Mouse (Mus musculus): ENCODE measurements around the gene Tsnaxip1. TPM values are rescaled to one million over a fixed set of nuclear protein-coding genes. Genes with fewer than 3 reads are reported as not detected.

Tsnaxip1 gene
- polyA plus RNA-seq (2015; fragmentation: Illumina TruSeq; extraction: RNeasy Lipid Tissue Mini Kit (QIAGEN cat#74804); ENCODE audit: low read depth, low replicate concordance), result 0.71 TPM

DNA sequence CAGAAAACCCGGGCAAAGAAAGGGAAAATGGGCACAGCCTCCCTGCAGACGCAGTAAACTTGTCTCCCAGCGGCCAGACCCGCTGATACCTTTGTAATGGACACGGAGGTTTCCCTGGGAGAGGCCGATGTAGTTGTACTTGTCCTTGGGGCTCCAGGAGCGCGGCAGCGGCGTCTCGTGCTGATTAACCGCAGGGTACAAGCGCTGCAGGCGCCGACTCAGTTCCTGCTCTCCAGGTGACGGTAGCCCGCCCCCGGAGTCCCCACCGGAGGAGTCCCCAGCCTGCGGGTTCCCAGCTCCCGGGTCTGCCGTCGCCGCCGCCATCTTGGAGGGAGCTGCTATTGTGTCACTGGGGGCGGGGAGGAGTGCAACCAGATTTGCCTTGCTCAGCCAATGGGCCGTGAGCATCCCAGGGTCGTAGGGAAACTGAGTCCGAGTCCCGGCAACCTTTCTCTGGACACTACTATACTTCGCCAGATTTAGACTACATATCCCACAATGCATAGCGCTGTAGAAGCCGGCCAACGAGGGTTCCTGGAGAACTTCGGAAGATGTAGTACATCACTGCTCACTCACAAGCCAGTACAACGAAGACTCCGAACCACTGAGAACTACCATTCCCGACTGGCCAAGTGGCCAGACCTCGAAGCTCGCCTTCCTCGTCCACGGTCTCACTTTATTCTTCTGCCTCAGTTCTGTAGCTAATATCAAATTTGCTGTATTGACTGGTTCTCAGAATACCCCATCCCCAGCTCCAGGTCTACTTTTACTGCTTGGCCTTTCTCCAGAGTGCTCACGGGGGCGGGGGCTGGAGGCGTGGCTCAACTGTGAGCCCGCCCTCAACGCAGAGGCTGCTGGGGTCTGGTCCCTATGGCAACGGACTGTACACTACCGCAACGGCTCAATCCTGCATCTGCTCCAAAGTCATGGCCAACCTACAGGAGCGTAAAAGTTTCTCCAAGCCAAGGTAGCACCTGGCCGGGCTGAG lies at the start of gene Tsnaxip1, which contains the start of gene Ranbp10:
Tsnaxip1 (plus strand) TSS at position 871 of the 988 bp plus-strand sequence.
Ranbp10 (minus strand) TSS at position 490 of the 988 bp plus-strand sequence.

DNA sequence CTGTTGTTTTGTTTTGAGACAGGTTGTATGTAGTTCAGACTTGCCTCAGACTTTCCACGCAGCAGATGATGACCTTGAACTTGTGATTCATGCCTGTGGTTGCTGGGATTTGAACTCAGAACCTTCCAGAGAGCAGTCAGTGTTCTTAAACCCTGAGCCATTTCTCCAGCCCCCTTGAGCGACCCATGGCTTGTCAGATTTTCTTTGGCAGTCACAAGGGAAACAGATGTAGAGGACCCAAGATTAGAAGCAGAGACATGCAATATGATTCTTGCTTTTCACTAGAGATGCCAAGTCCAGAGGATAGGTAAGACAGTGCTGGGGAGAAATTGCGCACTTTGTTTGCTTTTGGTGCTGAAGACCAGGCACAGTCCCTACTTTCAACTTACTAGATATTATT lies 25.6 kb downstream of the Tsnaxip1 start, which contains the start of gene Cenpt:
Cenpt (minus strand) TSS at position 101 of the 400 bp plus-strand sequence.

DNA sequence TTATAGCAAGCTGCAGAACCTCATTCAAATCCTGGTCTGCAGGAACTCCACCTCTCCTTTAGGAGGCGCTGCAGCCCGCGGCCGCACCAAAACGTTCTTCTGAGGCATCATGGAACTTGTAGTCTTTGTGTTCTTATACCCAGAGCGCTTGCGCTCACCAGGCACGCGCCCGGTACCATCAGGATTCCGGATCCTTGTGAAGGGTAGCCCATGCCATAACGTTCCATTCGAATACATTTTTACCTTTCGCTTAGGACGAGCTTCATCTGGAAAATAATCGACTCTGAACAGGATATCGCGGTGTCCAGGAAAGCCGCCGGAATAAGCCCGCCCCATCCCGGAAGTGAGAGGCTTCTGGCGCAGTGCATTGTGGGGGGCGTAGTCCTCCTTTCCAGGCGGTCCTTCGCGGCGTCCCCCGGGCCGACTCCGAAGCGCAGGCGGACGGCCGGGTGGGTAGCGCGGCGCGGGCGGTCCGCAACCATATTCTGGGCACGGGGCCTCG lies 27.2 kb downstream of the Tsnaxip1 start, which contains the start of gene Thap11:
Thap11 (plus strand) TSS at position 418 of the 502 bp plus-strand sequence.

GRCm38 (mm10) chr8:105860143-105860981 lies 32.8 kb downstream of the Tsnaxip1 start, which contains the start of gene Nutf2:
Nutf2 (plus strand) TSS chr8:105860580.

GRCm38 (mm10) chr8:105880754-105881520 lies 53.4 kb downstream of the Tsnaxip1 start, which contains the start of gene Edc4:
Edc4 (plus strand) TSS chr8:105880881.

DNA sequence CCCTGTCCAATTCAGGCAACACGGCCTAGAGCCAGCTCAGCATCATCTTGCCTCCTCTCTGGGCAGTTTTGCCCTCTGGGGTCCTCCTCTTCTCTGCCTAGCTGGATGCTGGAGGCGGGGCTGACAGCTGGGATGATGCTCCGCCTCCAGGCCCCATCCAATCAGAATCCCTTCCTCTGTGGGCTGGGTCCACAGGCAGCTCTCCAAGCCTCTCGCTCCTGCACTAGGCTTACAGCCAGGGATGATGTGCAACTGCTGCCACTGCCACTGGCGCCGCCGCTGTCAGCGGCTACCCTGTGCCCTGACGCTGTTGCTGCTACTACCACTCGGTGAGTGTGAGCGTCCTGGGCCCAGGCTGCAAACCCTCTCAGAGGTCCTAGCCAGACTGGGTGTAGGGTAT lies 65.8 kb downstream of the Tsnaxip1 start, which contains the start of gene Nrn1l:
Nrn1l (plus strand) TSS at position 229 of the 400 bp plus-strand sequence.

Other genes starting within 250 kb of the Tsnaxip1 start
- gene Ripor1, start 222.5 kb upstream of the Tsnaxip1 start, polyA plus RNA-seq (2015; fragmentation: Illumina TruSeq; extraction: RNeasy Lipid Tissue Mini Kit (QIAGEN cat#74804); ENCODE audit: low read depth, low replicate concordance), result 42.2 TPM
- gene Ctcf, start 191.2 kb upstream of the Tsnaxip1 start, polyA plus RNA-seq (2015; fragmentation: Illumina TruSeq; extraction: RNeasy Lipid Tissue Mini Kit (QIAGEN cat#74804); ENCODE audit: low read depth, low replicate concordance), result 56.7 TPM
- gene Agrp, start 190.3 kb upstream of the Tsnaxip1 start, polyA plus RNA-seq (2015; fragmentation: Illumina TruSeq; extraction: RNeasy Lipid Tissue Mini Kit (QIAGEN cat#74804); ENCODE audit: low read depth, low replicate concordance), result not detected
- 42.3 TPM for gene Carmil2, start 141.5 kb upstream of the Tsnaxip1 start, polyA plus RNA-seq (2015; fragmentation: Illumina TruSeq; extraction: RNeasy Lipid Tissue Mini Kit (QIAGEN cat#74804); ENCODE audit: low read depth, low replicate concordance)
- gene Acd, start 126.6 kb upstream of the Tsnaxip1 start, polyA plus RNA-seq (2015; fragmentation: Illumina TruSeq; extraction: RNeasy Lipid Tissue Mini Kit (QIAGEN cat#74804); ENCODE audit: low read depth, low replicate concordance), result 44.3 TPM
- gene Pard6a, start 126.6 kb upstream of the Tsnaxip1 start, polyA plus RNA-seq (2015; fragmentation: Illumina TruSeq; extraction: RNeasy Lipid Tissue Mini Kit (QIAGEN cat#74804); ENCODE audit: low read depth, low replicate concordance), result 53.7 TPM
- not detected for gene 4933405L10Rik, start 120.1 kb upstream of the Tsnaxip1 start, polyA plus RNA-seq (2015; fragmentation: Illumina TruSeq; extraction: RNeasy Lipid Tissue Mini Kit (QIAGEN cat#74804); ENCODE audit: low read depth, low replicate concordance)
- 10.3 TPM for gene Enkd1, start 119.5 kb upstream of the Tsnaxip1 start, polyA plus RNA-seq (2015; fragmentation: Illumina TruSeq; extraction: RNeasy Lipid Tissue Mini Kit (QIAGEN cat#74804); ENCODE audit: low read depth, low replicate concordance)
- 22.9 TPM for gene Gfod2, start 69.1 kb upstream of the Tsnaxip1 start, polyA plus RNA-seq (2015; fragmentation: Illumina TruSeq; extraction: RNeasy Lipid Tissue Mini Kit (QIAGEN cat#74804); ENCODE audit: low read depth, low replicate concordance)
- 17.1 TPM for gene Ranbp10, start 381 bp upstream of the Tsnaxip1 start, polyA plus RNA-seq (2015; fragmentation: Illumina TruSeq; extraction: RNeasy Lipid Tissue Mini Kit (QIAGEN cat#74804); ENCODE audit: low read depth, low replicate concordance)
- 13.9 TPM for gene Cenpt, start 25.5 kb downstream of the Tsnaxip1 start, polyA plus RNA-seq (2015; fragmentation: Illumina TruSeq; extraction: RNeasy Lipid Tissue Mini Kit (QIAGEN cat#74804); ENCODE audit: low read depth, low replicate concordance)
- 37.5 TPM for gene Thap11, start 27.4 kb downstream of the Tsnaxip1 start, polyA plus RNA-seq (2015; fragmentation: Illumina TruSeq; extraction: RNeasy Lipid Tissue Mini Kit (QIAGEN cat#74804); ENCODE audit: low read depth, low replicate concordance)
- 102 TPM for gene Nutf2, start 32.8 kb downstream of the Tsnaxip1 start, polyA plus RNA-seq (2015; fragmentation: Illumina TruSeq; extraction: RNeasy Lipid Tissue Mini Kit (QIAGEN cat#74804); ENCODE audit: low read depth, low replicate concordance)
- 36.3 TPM for gene Edc4, start 53.1 kb downstream of the Tsnaxip1 start, polyA plus RNA-seq (2015; fragmentation: Illumina TruSeq; extraction: RNeasy Lipid Tissue Mini Kit (QIAGEN cat#74804); ENCODE audit: low read depth, low replicate concordance)
- 2.5 TPM for gene Nrn1l, start 65.8 kb downstream of the Tsnaxip1 start, polyA plus RNA-seq (2015; fragmentation: Illumina TruSeq; extraction: RNeasy Lipid Tissue Mini Kit (QIAGEN cat#74804); ENCODE audit: low read depth, low replicate concordance)
- gene Pskh1, start 72.7 kb downstream of the Tsnaxip1 start, polyA plus RNA-seq (2015; fragmentation: Illumina TruSeq; extraction: RNeasy Lipid Tissue Mini Kit (QIAGEN cat#74804); ENCODE audit: low read depth, low replicate concordance), result 5.9 TPM
- gene Ctrl, start 106.1 kb downstream of the Tsnaxip1 start, polyA plus RNA-seq (2015; fragmentation: Illumina TruSeq; extraction: RNeasy Lipid Tissue Mini Kit (QIAGEN cat#74804); ENCODE audit: low read depth, low replicate concordance), result 2.1 TPM
- gene Psmb10, start 110.7 kb downstream of the Tsnaxip1 start, polyA plus RNA-seq (2015; fragmentation: Illumina TruSeq; extraction: RNeasy Lipid Tissue Mini Kit (QIAGEN cat#74804); ENCODE audit: low read depth, low replicate concordance), result 111 TPM
- 38.2 TPM for gene Lcat, start 115.7 kb downstream of the Tsnaxip1 start, polyA plus RNA-seq (2015; fragmentation: Illumina TruSeq; extraction: RNeasy Lipid Tissue Mini Kit (QIAGEN cat#74804); ENCODE audit: low read depth, low replicate concordance)
- 14.4 TPM for gene Slc12a4, start 138.4 kb downstream of the Tsnaxip1 start, polyA plus RNA-seq (2015; fragmentation: Illumina TruSeq; extraction: RNeasy Lipid Tissue Mini Kit (QIAGEN cat#74804); ENCODE audit: low read depth, low replicate concordance)
- gene Dpep3, start 151.7 kb downstream of the Tsnaxip1 start, polyA plus RNA-seq (2015; fragmentation: Illumina TruSeq; extraction: RNeasy Lipid Tissue Mini Kit (QIAGEN cat#74804); ENCODE audit: low read depth, low replicate concordance), result not detected
- 21.1 TPM for gene Dus2, start 163.6 kb downstream of the Tsnaxip1 start, polyA plus RNA-seq (2015; fragmentation: Illumina TruSeq; extraction: RNeasy Lipid Tissue Mini Kit (QIAGEN cat#74804); ENCODE audit: low read depth, low replicate concordance)
- not detected for gene Dpep2nb, start 178.2 kb downstream of the Tsnaxip1 start, polyA plus RNA-seq (2015; fragmentation: Illumina TruSeq; extraction: RNeasy Lipid Tissue Mini Kit (QIAGEN cat#74804); ENCODE audit: low read depth, low replicate concordance)
- gene Ddx28, start 184.2 kb downstream of the Tsnaxip1 start, polyA plus RNA-seq (2015; fragmentation: Illumina TruSeq; extraction: RNeasy Lipid Tissue Mini Kit (QIAGEN cat#74804); ENCODE audit: low read depth, low replicate concordance), result 11.2 TPM
- 6.3 TPM for gene Nfatc3, start 231.1 kb downstream of the Tsnaxip1 start, polyA plus RNA-seq (2015; fragmentation: Illumina TruSeq; extraction: RNeasy Lipid Tissue Mini Kit (QIAGEN cat#74804); ENCODE audit: low read depth, low replicate concordance)

All from brain, adult 10 weeks (tissue).